Mouse (Mus musculus): ENCODE results near the gene Mpig6b. TPM values are rescaled to one million over a fixed set of nuclear protein-coding genes. Genes with fewer than 3 reads are reported as not detected.

Gene Mpig6b
- total RNA-seq, 2 experiments from 2014 or later: 0.22 to 0.90 TPM

- DNase-seq (ENCODE audit: low spot score in 2 of 2): no peak
These were observed 5.2 kb downstream of the Mpig6b start for GRCm38 (mm10) chr17:35060737-35061297.

- no peak for DNase-seq (ENCODE audit: low spot score in 2 of 2)
These were observed 5.9 kb downstream of the Mpig6b start for GRCm38 (mm10) chr17:35060071-35060470.

GRCm38 (mm10) chr17:35058911-35059892 lies 6.8 kb downstream of the Mpig6b start, which contains the start of gene Ddah2:
Gene Ddah2, plus strand, starts transcription at chr17:35059035.
- peak; percentile 62 to 76 for DNase-seq (ENCODE audit: low spot score in 2 of 2)

- DNase-seq (ENCODE audit: low spot score in 2 of 2): no peak
These were observed 7.7 kb downstream of the Mpig6b start for GRCm38 (mm10) chr17:35058316-35058715.

- no peak for DNase-seq (ENCODE audit: low spot score in 2 of 2)
These were observed 8.9 kb downstream of the Mpig6b start for GRCm38 (mm10) chr17:35057090-35057489.

- DNase-seq (ENCODE audit: low spot score in 2 of 2): no peak
These were observed 10.1 kb downstream of the Mpig6b start for GRCm38 (mm10) chr17:35055691-35056495.

GRCm38 (mm10) chr17:35052271-35052798 lies 13.6 kb downstream of the Mpig6b start:
- DNase-seq (ENCODE audit: low spot score in 2 of 2): no peak

GRCm38 (mm10) chr17:35051156-35052086 lies 14.6 kb downstream of the Mpig6b start:
- DNase-seq (ENCODE audit: low spot score in 2 of 2): peak in 1 of 2 experiments; percentile 55

- DNase-seq (ENCODE audit: low spot score in 2 of 2): peak; percentile 37 to 63
These were observed 15.7 kb downstream of the Mpig6b start for GRCm38 (mm10) chr17:35050126-35050750.

GRCm38 (mm10) chr17:35049561-35050016 lies 16.4 kb downstream of the Mpig6b start, which contains the start of gene Clic1:
Gene Clic1, plus strand, starts transcription at chr17:35049966.
- no peak for DNase-seq (ENCODE audit: low spot score in 2 of 2)

GRCm38 (mm10) chr17:35048932-35049440 lies 17.0 kb downstream of the Mpig6b start:
- no peak for DNase-seq (ENCODE audit: low spot score in 2 of 2)

GRCm38 (mm10) chr17:35048149-35048931 lies 17.6 kb downstream of the Mpig6b start:
- no peak for DNase-seq (ENCODE audit: low spot score in 2 of 2)

- no peak for DNase-seq (ENCODE audit: low spot score in 2 of 2)
These were observed 18.3 kb downstream of the Mpig6b start for GRCm38 (mm10) chr17:35047688-35048087.

- peak; percentile 91 to 93 for DNase-seq (ENCODE audit: low spot score in 2 of 2)
These were observed 19.1 kb downstream of the Mpig6b start, which contains the start of gene Msh5 for GRCm38 (mm10) chr17:35046681-35047455. Gene Msh5, minus strand, starts transcription at chr17:35046745.

- no peak for DNase-seq (ENCODE audit: low spot score in 2 of 2)
These were observed 19.9 kb downstream of the Mpig6b start for GRCm38 (mm10) chr17:35045807-35046680.
